Mouse (Mus musculus) leukemia stem cell, adult 10-12 weeks (primary cell): ENCODE measurements around the gene Btg1-ps1. TPM values are rescaled to one million over a fixed set of nuclear protein-coding genes. Genes with fewer than 3 reads are reported as not detected.

ENCODE experiments used
- polyA plus RNA-seq: library from polyadenylated mRNA; stranded (reverse); fragments of >175 nt; gene quantifications from 2 replicates; pipeline ENCODE4 v1.2.3, GENCODE M21; 2012; ENCODE audit warnings: low replicate concordance

Btg1-ps1 gene
- not detected in 2 replicates for polyA plus RNA-seq

DNA sequence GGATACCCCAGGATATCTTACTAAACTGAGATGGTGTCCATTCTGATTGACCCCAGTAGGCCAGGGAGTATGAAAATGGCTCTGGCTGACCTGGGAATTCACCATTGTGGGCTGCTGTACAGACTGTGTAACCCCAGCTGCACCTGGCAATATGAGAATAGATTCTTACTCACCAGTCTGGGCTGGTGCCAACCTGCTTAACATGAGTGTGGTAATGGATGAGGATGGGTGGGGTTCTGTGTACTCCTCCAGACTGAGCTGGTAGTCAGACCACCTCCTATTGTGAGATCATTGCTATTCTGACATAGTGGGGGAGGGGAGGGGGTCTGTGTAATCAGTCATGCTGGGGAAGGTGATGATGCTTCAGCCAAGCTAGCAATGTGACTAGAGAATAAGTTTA is at the start of gene Btg1-ps1:
Gene Btg1-ps1, minus strand, starts transcription at position 219 of the 400 bp plus-strand sequence.

DNA sequence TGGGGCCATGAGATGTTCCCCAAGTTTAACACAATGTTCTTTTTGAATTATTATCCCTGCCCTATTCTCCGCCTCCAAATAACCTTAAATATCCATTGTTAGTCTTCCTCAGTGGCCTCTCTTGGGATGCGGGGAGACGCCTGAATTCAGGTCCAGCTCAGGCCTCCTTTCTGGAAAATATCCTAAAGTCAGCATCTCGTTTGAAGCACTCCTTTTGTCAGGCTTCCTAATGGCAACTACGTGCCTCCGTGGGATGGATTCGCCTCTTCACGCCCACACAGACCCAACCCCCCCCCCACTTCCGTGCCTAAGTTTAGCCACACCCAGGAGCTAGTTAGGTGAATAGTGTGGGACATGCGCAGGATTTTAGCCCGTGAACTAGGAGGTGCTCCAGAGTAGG is 47.6 kb upstream of the Btg1-ps1 start, which contains the start of gene Rhox10:
Gene Rhox10, plus strand, starts transcription at position 301 of the 400 bp plus-strand sequence.

DNA sequence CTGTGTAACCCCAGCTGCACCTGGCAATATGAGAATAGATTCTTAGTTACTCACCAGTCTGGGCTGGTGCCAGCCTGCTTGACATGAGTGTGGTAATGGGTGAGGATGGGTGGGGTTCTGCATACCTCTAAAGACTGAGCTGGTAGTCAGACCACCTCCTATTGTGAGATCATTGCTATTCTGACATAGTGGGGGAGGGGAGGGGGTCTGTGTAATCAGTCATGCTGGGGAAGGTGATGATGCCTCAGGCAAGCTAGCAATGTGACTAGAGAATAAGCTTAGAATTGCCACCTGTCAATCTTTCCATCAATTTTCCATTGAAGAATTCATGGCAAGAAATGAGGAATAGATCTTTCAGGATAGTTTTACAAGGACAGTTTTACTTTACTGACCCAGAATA is 24.4 kb upstream of the Btg1-ps1 start, which contains the start of gene Btg1-ps2:
Gene Btg1-ps2, minus strand, starts transcription at position 101 of the 400 bp plus-strand sequence.

Other genes with a start within 250 kb of the Btg1-ps1 start
- gene Rhox5, start 214.0 kb downstream of the Btg1-ps1 start, polyA plus RNA-seq = not detected in 2 replicates
- not detected in 2 replicates for gene Rhox6, start 191.9 kb downstream of the Btg1-ps1 start, polyA plus RNA-seq
- not detected in 2 replicates for gene Rhox7a, start 187.1 kb downstream of the Btg1-ps1 start, polyA plus RNA-seq
- not detected in 2 replicates for gene Rhox8, start 139.9 kb downstream of the Btg1-ps1 start, polyA plus RNA-seq
- gene Rhox7b, start 121.6 kb downstream of the Btg1-ps1 start, polyA plus RNA-seq = not detected in 2 replicates
- not detected in 2 replicates for gene Rhox9, start 117.0 kb downstream of the Btg1-ps1 start, polyA plus RNA-seq
- not detected in 2 replicates for gene Btg1-ps2, start 24.3 kb upstream of the Btg1-ps1 start, polyA plus RNA-seq
- not detected in 2 replicates for gene Rhox10, start 47.7 kb upstream of the Btg1-ps1 start, polyA plus RNA-seq
- gene Rhox11, start 66.3 kb upstream of the Btg1-ps1 start, polyA plus RNA-seq = not detected in 2 replicates
- gene Rhox12, start 92.1 kb upstream of the Btg1-ps1 start, polyA plus RNA-seq = not detected in 2 replicates
- gene Rhox13, start 102.4 kb upstream of the Btg1-ps1 start, polyA plus RNA-seq = not detected in 2 replicates
- gene Zbtb33, start 171.0 kb upstream of the Btg1-ps1 start, polyA plus RNA-seq = 2.2 and 3.6 TPM in 2 replicates
- gene Tmem255a, start 233.6 kb upstream of the Btg1-ps1 start, polyA plus RNA-seq = not detected in 2 replicates